Mouse (Mus musculus) testis, postnatal 14 days (tissue): ENCODE results near the gene Cplx3.
A peak's percentile ranks its signal among the peaks of the same experiment; 100 is the strongest.

Experiments
- DNase-seq: peaks from one replicate; pipeline ENCODE4 v3.0.0; 2021; ENCODE audit warnings: low spot score

Cplx3 gene

DNA sequence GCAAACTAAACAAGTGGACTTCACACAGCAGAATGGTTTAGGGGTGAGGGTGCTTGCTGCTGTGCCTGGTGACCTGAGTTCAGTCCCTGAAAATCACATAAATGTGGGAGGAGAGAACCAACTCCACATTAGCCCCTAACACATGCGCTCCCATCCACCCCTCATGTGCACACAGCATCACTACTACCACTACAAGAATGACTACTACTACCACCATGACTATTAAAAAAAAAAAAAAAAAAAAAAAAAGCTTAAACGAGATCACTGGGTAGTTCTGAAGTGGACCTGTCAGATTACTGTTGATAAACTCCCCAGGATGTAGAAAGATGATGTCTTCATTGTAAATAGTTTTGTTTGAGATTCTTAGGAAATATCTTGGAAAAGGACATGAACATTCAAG, 46.5 kb downstream of the Cplx3 start:
- no peak for DNase-seq

DNA sequence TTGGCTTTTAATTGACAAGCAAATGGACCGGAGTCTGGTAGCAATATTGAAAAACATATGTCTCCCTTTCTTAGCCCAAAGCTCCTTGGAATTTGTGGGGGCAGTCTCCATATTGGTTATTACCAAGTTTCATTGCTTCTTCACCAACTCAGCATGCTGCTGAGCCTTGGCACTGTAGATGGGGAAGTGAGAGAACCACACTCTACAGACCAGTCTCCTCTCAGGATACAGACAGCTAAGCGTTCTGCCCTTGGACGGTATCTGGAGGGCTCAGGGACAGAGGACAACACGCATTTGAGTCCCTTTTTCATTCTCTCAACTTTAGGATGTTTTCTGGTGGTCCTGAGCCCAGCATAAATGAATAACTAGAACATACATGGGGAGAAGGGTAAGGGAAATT, 47.5 kb downstream of the Cplx3 start:
- DNase-seq = no peak

GRCm38 (mm10) chr9:57557215-57557614, 48.9 kb downstream of the Cplx3 start:
- no peak for DNase-seq

DNA sequence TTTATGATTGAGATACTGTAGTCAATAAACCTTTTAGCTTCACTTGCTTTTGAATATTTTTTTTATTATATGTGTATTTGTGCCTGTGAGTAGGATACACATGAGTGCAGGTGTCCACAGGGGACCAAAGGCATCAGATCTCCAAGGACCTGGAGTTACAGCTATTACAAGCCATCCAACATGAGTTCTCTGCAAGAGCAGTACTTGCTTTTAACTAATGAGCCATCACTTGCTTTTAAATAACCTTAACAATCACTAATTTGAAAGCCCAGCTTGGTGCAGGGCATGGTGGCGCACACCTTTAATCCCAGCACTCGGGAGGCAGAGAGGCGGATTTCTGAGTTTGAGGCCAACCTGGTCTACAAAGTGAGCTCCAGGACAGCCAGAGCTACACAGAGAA, 51.3 kb downstream of the Cplx3 start:
- no peak for DNase-seq

- DNase-seq = no peak
Measured at GRCm38 (mm10) chr9:57553119-57553518, 53.0 kb downstream of the Cplx3 start.

DNA sequence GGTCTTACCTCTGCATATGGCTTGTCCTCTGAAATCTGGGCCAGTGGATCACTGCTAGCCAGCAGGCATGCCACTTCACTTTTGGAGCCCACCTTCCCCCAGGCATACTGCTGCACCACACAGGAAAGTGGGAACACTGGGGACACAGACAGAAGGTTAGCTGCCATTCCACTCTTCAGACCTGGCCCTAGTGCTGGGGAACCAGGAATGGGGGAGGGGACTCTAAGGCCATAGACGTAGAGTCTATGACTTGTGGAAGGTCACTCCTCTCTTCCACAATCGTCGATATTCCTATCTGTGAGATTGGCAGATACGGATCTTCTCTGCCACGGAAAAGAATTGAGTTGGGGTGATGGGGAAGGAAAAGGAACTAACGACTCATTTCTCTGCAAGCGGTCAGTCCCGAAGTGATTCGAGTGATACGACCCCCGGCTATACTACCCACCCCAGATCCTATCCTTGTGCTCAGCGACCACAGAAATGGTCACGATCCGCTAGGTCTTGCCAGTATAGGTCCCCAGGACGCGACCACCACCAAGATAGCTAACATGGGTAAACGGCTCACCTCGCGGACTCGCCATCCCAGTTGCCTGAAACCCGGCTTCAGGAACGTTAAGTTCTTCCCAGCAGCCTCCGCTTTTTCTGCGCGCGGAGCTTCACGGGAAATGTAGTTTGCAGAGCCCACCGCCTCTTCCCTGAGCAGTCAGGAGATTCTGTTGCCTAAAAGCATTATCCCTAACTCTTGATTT, 53.8 kb downstream of the Cplx3 start, which contains the start of gene Mpi:
TSS of gene Mpi (minus strand) at position 625 of the 749 bp plus-strand sequence.
- peak; percentile 79 for DNase-seq

- no peak for DNase-seq
Measured at GRCm38 (mm10) chr9:57550126-57550862, 55.8 kb downstream of the Cplx3 start.
